Mouse (Mus musculus) neural tube, embryonic 12.5 days (tissue): Measurements from ENCODE around the gene Smox. TPM values are rescaled to one million over a fixed set of nuclear protein-coding genes. Genes with fewer than 3 reads are reported as not detected.

Experiments
- polyA plus RNA-seq: library from polyadenylated mRNA; unstranded; fragments of >200 nt; fragmentation: Nextera tagmentation; extraction: Ambion mirVana; gene quantifications from 2 replicates; pipeline ENCODE4 v1.2.1, GENCODE M21; 2016

Smox gene
- polyA plus RNA-seq, 1 experiment from 2014 or later, result 46.6 TPM

Other genes with a start within 250 kb of the Smox start
- 55.3 and 56.1 TPM in 2 replicates for gene Pank2, start 229.0 kb upstream of the Smox start, polyA plus RNA-seq
- gene Rnf24, start 138.6 kb upstream of the Smox start, polyA plus RNA-seq, result 16.5 and 18.7 TPM in 2 replicates
- gene Adra1d, start 70.8 kb downstream of the Smox start, polyA plus RNA-seq, result 0.34 and 0.68 TPM in 2 replicates